Mouse (Mus musculus) midbrain, postnatal 0 days (tissue): ENCODE data around the gene Klhdc1. TPM values are rescaled to one million over a fixed set of nuclear protein-coding genes. Genes with fewer than 3 reads are reported as not detected.
A peak's percentile ranks its signal among the peaks of the same experiment; 100 is the strongest.

Experiments
- ATAC-seq: fragments of 200-750 bp; cut with Nextera tagmentation; 2 replicates; pipeline ENCODE4 v1.8.0; 2017; ENCODE audit warnings: moderate number of reproducible peaks, mild to moderate bottlenecking, moderate TSS enrichment, moderate library complexity; ENCODE audit not compliant: low FRiP score
- DNase-seq: peaks from one replicate; pipeline ENCODE4 v3.0.0-alpha.2; 2015; ENCODE audit warnings: low spot score
- H3K27ac ChIP-seq: fragments of 300-500 bp; sonication (generic); 2 replicates; pipeline ENCODE4 v1.5.1; 2014; ENCODE audit warnings: low read depth, mild to moderate bottlenecking, low read length, mixed read lengths
- H3K27me3 ChIP-seq: fragments of 300-500 bp; sonication (generic); 2 replicates; pipeline ENCODE4 v1.6.1; 2014; ENCODE audit warnings: low read length, control low read depth, mixed read lengths; ENCODE audit not compliant: insufficient read depth
- H3K36me3 ChIP-seq: fragments of 300-500 bp; sonication (generic); 2 replicates; pipeline ENCODE4 v1.6.1; 2014; ENCODE audit warnings: low read length, control low read depth, mixed read lengths; ENCODE audit not compliant: insufficient read depth
- H3K4me1 ChIP-seq: fragments of 300-500 bp; sonication (generic); 2 replicates; pipeline ENCODE4 v1.6.1; 2014; ENCODE audit warnings: mild to moderate bottlenecking, control low read depth, antibody characterized with exemption, low read length, mixed read lengths; ENCODE audit not compliant: insufficient read depth
- H3K4me2 ChIP-seq: fragments of 300-500 bp; sonication (generic); 2 replicates; pipeline ENCODE4 v1.6.1; 2014; ENCODE audit warnings: low read depth, mild to moderate bottlenecking, low read length, mixed read lengths; ENCODE audit not compliant: poor library complexity, severe bottlenecking
- H3K4me3 ChIP-seq: fragments of 300-500 bp; sonication (generic); 2 replicates; pipeline ENCODE4 v1.5.1; 2014; ENCODE audit warnings: low read depth, mild to moderate bottlenecking, low read length, moderate library complexity
- H3K9ac ChIP-seq: fragments of 300-500 bp; sonication (generic); replicated peaks from 2 replicates; pipeline ENCODE4 v1.6.1; 2014; ENCODE audit warnings: mild to moderate bottlenecking, low read length, moderate library complexity, mixed read lengths; ENCODE audit not compliant: poor library complexity, severe bottlenecking
- H3K9me3 ChIP-seq: fragments of 300-500 bp; sonication (generic); 2 replicates; pipeline ENCODE4 v1.6.1; 2016; ENCODE audit warnings: low read length, control low read depth
- CTCF ChIP-seq: IDR thresholded peaks from 2 replicates; pipeline ENCODE4 v1.5.1; 2016; ENCODE audit warnings: antibody characterized with exemption, mild to moderate bottlenecking
- WGBS: fragments of 180-500 bp; shearing (Covaris S2); extraction: QIAGEN DNeasy Blood & Tissue Kit; methylation state at CpG from one replicate; pipeline ENCODE4 v1.1.7; 2014; 5-methylcytosine and 5-hydroxymethylcytosine counted together
- polyA plus RNA-seq: library from polyadenylated mRNA; unstranded; fragments of >200 nt; fragmentation: Nextera tagmentation; extraction: Ambion mirVana; gene quantifications from 2 replicates; pipeline ENCODE4 v1.2.1, GENCODE M21; 2015
- total RNA-seq: library from RNA; depleted of rRNA; stranded (reverse); fragments of >200 nt; gene quantifications from 2 replicates; pipeline ENCODE4 v1.2.3, GENCODE M21; 2014

Gene Klhdc1
- total and polyA plus RNA-seq, 2 experiments from 2014 or later, result 8.5 to 25.6 TPM

- DNase-seq (no peak), ATAC-seq (peak; percentile 42; the same call in 1 of the 2 replicates)
- no peaks in the 10 kb centered on the region for H3K36me3 ChIP-seq
- 0% methylated on average over 3 of the region's 3 CpGs for WGBS
- H3K4me1 ChIP-seq, result no peaks in the 10 kb centered on the region
- H3K27ac ChIP-seq, result peak overlapping the region; percentile 85
- H3K4me3 ChIP-seq, result peak overlapping the region; percentile 68
- H3K9ac ChIP-seq, result peak overlapping the region; percentile 80
- H3K4me2 ChIP-seq, result peak overlapping the region; percentile 66
- H3K9me3 ChIP-seq, result no peaks in the 10 kb centered on the region
- no peaks in the 10 kb centered on the region for H3K27me3 ChIP-seq
- TF ChIP-seq CTCF, result no peak
These were observed 412 bp downstream of the Klhdc1 start for GRCm38 (mm10) chr12:69241405-69241770.

- H3K9ac ChIP-seq, result peak overlapping the region; percentile 80
- peak overlapping the region; percentile 66 for H3K4me2 ChIP-seq
- no peaks in the 10 kb centered on the region for H3K4me1 ChIP-seq
- under 1% methylated on average over 46 of the region's 64 CpGs for WGBS
- no peaks in the 10 kb centered on the region for H3K27me3 ChIP-seq
- ATAC-seq (peak; percentile 93), DNase-seq (peak; percentile 81)
- peak overlapping the region; percentile 68 for H3K4me3 ChIP-seq
- H3K36me3 ChIP-seq, result no peaks in the 10 kb centered on the region
- H3K27ac ChIP-seq, result peak overlapping the region; percentile 85
- no peaks in the 10 kb centered on the region for H3K9me3 ChIP-seq
- TF ChIP-seq CTCF, result no peak
These were observed 925 bp downstream of the Klhdc1 start for GRCm38 (mm10) chr12:69241771-69242431.

- no peak for TF ChIP-seq CTCF
- Histone ChIP-seq H3K4me3 (no peak overlapping the region), H3K4me2 (no peak overlapping the region), H3K9ac (no peak overlapping the region), H3K36me3 (no peaks in the 10 kb centered on the region), H3K4me1 (no peaks in the 10 kb centered on the region), H3K9me3 (no peaks in the 10 kb centered on the region), H3K27me3 (no peaks in the 10 kb centered on the region), H3K27ac (no peak overlapping the region)
- DNase-seq (no peak), ATAC-seq (no peak)
- 86% methylated on average over 4 of the region's 4 CpGs for WGBS
These were observed 8.8 kb downstream of the Klhdc1 start for GRCm38 (mm10) chr12:69249766-69250165.

- WGBS, result 74% methylated on average over 8 of the region's 8 CpGs
- Histone ChIP-seq H3K4me2 (no peak overlapping the region), H3K36me3 (no peaks in the 10 kb centered on the region), H3K27ac (no peak overlapping the region), H3K9me3 (no peaks in the 10 kb centered on the region), H3K9ac (no peak overlapping the region), H3K4me3 (no peak overlapping the region), H3K27me3 (no peaks in the 10 kb centered on the region), H3K4me1 (no peaks in the 10 kb centered on the region)
- ATAC-seq (no peak), DNase-seq (no peak)
- no peak for TF ChIP-seq CTCF
These were observed 9.8 kb downstream of the Klhdc1 start for GRCm38 (mm10) chr12:69250756-69251155.

- no peak overlapping the region for H3K27ac ChIP-seq
- H3K9me3 ChIP-seq, result no peaks in the 10 kb centered on the region
- no peaks in the 10 kb centered on the region for H3K27me3 ChIP-seq
- no peak for DNase-seq
- H3K4me3 ChIP-seq, result no peak overlapping the region
- no peaks in the 10 kb centered on the region for H3K4me1 ChIP-seq
- no peak for TF ChIP-seq CTCF
- no peak overlapping the region for H3K9ac ChIP-seq
- ATAC-seq, result no peak
- no peak overlapping the region for H3K4me2 ChIP-seq
- 92% methylated on average over 1 of the region's 1 CpGs for WGBS
- no peaks in the 10 kb centered on the region for H3K36me3 ChIP-seq
These were observed 12.8 kb downstream of the Klhdc1 start for GRCm38 (mm10) chr12:69253806-69254205.

- DNase-seq (no peak), ATAC-seq (no peak)
- Histone ChIP-seq H3K4me3 (no peak overlapping the region), H3K36me3 (no peaks in the 10 kb centered on the region), H3K4me2 (no peak overlapping the region), H3K27me3 (no peaks in the 10 kb centered on the region), H3K9me3 (no peaks in the 10 kb centered on the region), H3K27ac (no peak overlapping the region), H3K9ac (no peak overlapping the region), H3K4me1 (no peaks in the 10 kb centered on the region)
- TF ChIP-seq CTCF, result no peak
- 84% methylated on average over 11 of the region's 11 CpGs for WGBS
These were observed 16.9 kb downstream of the Klhdc1 start for GRCm38 (mm10) chr12:69257836-69258235.
